8 mouse cellular contexts compared by ENCODE assay signal in the genomic region with DNA sequence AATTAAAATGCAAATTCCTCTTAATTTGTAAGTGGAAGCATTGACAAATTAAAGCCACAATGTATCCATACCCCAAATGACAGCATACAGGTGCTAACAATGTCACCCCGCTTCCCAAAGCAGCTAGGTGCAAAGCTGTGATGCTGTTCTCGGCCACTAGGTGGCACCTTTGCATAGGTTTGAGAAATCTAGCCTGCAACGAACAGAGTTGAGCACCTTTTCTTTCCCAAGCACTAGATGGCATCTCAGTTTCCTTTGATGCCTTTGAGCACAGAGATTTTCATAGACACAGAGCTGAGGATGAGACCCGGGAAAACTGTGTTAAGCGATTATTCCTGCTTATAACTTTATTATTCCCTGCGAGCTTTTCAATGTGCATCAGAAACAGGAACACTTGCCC.
A peak's percentile ranks its signal among the peaks of the same experiment; 100 is the strongest.
DNase-seq lines count a peak whose midpoint lies in the region; ATAC-seq and TF ChIP-seq lines count a peak whose summit lies in the region.

No protein-coding gene starts in this region.

- H3K4me2 ChIP-seq in heart, embryonic 15.5 days, result no peak overlapping the region
- no peak overlapping the region for H3K4me2 ChIP-seq in liver, embryonic 13.5 days
- no peak overlapping the region for H3K4me2 ChIP-seq in neural tube, embryonic 12.5 days (replicated peaks)

- peak; percentile 60; the same call in 1 of the 2 replicates for ATAC-seq in erythroid progenitor cell, adult 5-6 weeks (replicated peaks; ENCODE audit: low FRiP score, poor library complexity, severe bottlenecking)
- 0 out of 2 replicates have a peak, but pooled peaks have one; percentile 50 for ATAC-seq in heart, embryonic 15.5 days (replicated peaks; ENCODE audit: insufficient number of reproducible peaks, insufficient read depth, low FRiP score, low read depth)
- 0 out of 2 replicates have a peak, but pooled peaks have one; percentile 26 for ATAC-seq in liver, embryonic 13.5 days (ENCODE audit: low read depth)
- peak; percentile 90 for ATAC-seq in neural tube, embryonic 12.5 days (ENCODE audit: low FRiP score, low read depth)

- no peak overlapping the region for H3K4me3 ChIP-seq in bone marrow macrophage, adult 2 months (ENCODE audit: insufficient read depth, low read length)
- H3K4me3 ChIP-seq in heart, embryonic 15.5 days, result no peak overlapping the region
- no peak overlapping the region for H3K4me3 ChIP-seq in liver, embryonic 13.5 days (replicated peaks)
- no peak overlapping the region for H3K4me3 ChIP-seq in neural tube, embryonic 12.5 days
- no peak overlapping the region for H3K4me3 ChIP-seq in testis, adult 2 months (ENCODE audit: control insufficient read depth, low read depth, low read length)

- H3K9ac ChIP-seq in heart, embryonic 15.5 days, result no peak overlapping the region
- H3K9ac ChIP-seq in liver, embryonic 13.5 days, result no peak overlapping the region
- no peak overlapping the region for H3K9ac ChIP-seq in neural tube, embryonic 12.5 days

- TF ChIP-seq CTCF in bone marrow macrophage, adult 2 months (IDR thresholded peaks at IDR 0.05; ENCODE audit: low read depth, low read length), result peak; percentile 87
- peak; percentile 87; the same call in 1 of the 2 replicates for TF ChIP-seq CTCF in testis, adult 2 months (IDR thresholded peaks at IDR 0.05; ENCODE audit: control insufficient read depth, insufficient read depth, insufficient replicate concordance, low read depth, low read length)

- peak; percentile 47 for DNase-seq in CD4-positive helper T cell, adult 2 months (ENCODE audit: low read depth, low spot score)
- DNase-seq in kidney, postnatal 14 days, result peak; percentile 77
- peak; percentile 15 for DNase-seq in liver, embryonic 13.5 days

- no peak for TF ChIP-seq POLR2A in bone marrow macrophage, adult 2 months (IDR thresholded peaks at IDR 0.05; ENCODE audit: borderline replicate concordance, low read depth, low read length)
- no peak for TF ChIP-seq POLR2A in testis, adult 2 months (IDR thresholded peaks at IDR 0.05; ENCODE audit: control insufficient read depth, low read depth, low read length)

- WGBS in heart, embryonic 15.5 days, result 4% methylated on average over 6 of the region's 6 CpGs
- WGBS in liver, embryonic 13.5 days (ENCODE audit: insufficient replicate concordance), result 5% methylated on average over 6 of the region's 6 CpGs
- 4% methylated on average over 6 of the region's 6 CpGs for WGBS in neural tube, embryonic 12.5 days

- H3K4me1 ChIP-seq in bone marrow macrophage, adult 2 months (ENCODE audit: control insufficient read depth, insufficient read depth, low read length), result no peaks in the 10 kb centered on the region
- no peaks in the 10 kb centered on the region for H3K4me1 ChIP-seq in heart, embryonic 15.5 days (replicated peaks)
- H3K4me1 ChIP-seq in liver, embryonic 13.5 days (replicated peaks), result no peaks in the 10 kb centered on the region
- H3K4me1 ChIP-seq in neural tube, embryonic 12.5 days, result no peaks in the 10 kb centered on the region
- H3K4me1 ChIP-seq in testis, adult 2 months (ENCODE audit: control insufficient read depth, insufficient read depth, low read length), result no peaks in the 10 kb centered on the region

- H3K36me3 ChIP-seq in heart, embryonic 15.5 days, result no peaks in the 10 kb centered on the region
- no peaks in the 10 kb centered on the region for H3K36me3 ChIP-seq in liver, embryonic 13.5 days
- no peaks in the 10 kb centered on the region for H3K36me3 ChIP-seq in neural tube, embryonic 12.5 days
- H3K36me3 ChIP-seq in testis, adult 2 months (ENCODE audit: control insufficient read depth, insufficient read depth, low read length), result no peaks in the 10 kb centered on the region

- H3K27me3 ChIP-seq in heart, embryonic 15.5 days, result no peaks in the 10 kb centered on the region
- no peaks in the 10 kb centered on the region for H3K27me3 ChIP-seq in liver, embryonic 13.5 days
- H3K27me3 ChIP-seq in neural tube, embryonic 12.5 days (replicated peaks), result no peaks in the 10 kb centered on the region
- no peaks in the 10 kb centered on the region for H3K27me3 ChIP-seq in testis, adult 2 months (ENCODE audit: control insufficient read depth, insufficient read depth, low read length)

- no peaks in the 10 kb centered on the region for H3K9me3 ChIP-seq in heart, embryonic 15.5 days (replicated peaks)
- no peaks in the 10 kb centered on the region for H3K9me3 ChIP-seq in liver, embryonic 13.5 days (replicated peaks)
- H3K9me3 ChIP-seq in neural tube, embryonic 12.5 days, result no peaks in the 10 kb centered on the region

- no peak overlapping the region for H3K27ac ChIP-seq in bone marrow macrophage, adult 2 months (ENCODE audit: insufficient read depth, low read depth, low read length)
- no peak overlapping the region for H3K27ac ChIP-seq in heart, embryonic 15.5 days
- H3K27ac ChIP-seq in liver, embryonic 13.5 days, result no peak overlapping the region
- H3K27ac ChIP-seq in neural tube, embryonic 12.5 days, result no peak overlapping the region
- H3K27ac ChIP-seq in testis, adult 2 months (ENCODE audit: control insufficient read depth, insufficient read depth, low read depth, low read length), result no peak overlapping the region

Comparison
In these comparisons a context has a peak if more than half of its experiments do, and no peak if none do; other contexts are left out.
1. DNase-seq: peak in every context shown above with its lines; median percentile 77 in kidney, postnatal 14 days; 47 in CD4-positive helper T cell, adult 2 months; 15 in liver, embryonic 13.5 days.
2. ATAC-seq: peak in every context shown above with its lines; median percentile 90 in neural tube, embryonic 12.5 days; 60 in erythroid progenitor cell, adult 5-6 weeks; 50 in heart, embryonic 15.5 days; 26 in liver, embryonic 13.5 days.